Mouse (Mus musculus): ENCODE results near the gene Dtl. TPM values are rescaled to one million over a fixed set of nuclear protein-coding genes. Genes with fewer than 3 reads are reported as not detected.
A peak's percentile ranks its signal among the peaks of the same experiment; 100 is the strongest.

Gene Dtl
- polyA plus RNA-seq, 1 experiment from 2014 or later: 64.2 TPM

DNA sequence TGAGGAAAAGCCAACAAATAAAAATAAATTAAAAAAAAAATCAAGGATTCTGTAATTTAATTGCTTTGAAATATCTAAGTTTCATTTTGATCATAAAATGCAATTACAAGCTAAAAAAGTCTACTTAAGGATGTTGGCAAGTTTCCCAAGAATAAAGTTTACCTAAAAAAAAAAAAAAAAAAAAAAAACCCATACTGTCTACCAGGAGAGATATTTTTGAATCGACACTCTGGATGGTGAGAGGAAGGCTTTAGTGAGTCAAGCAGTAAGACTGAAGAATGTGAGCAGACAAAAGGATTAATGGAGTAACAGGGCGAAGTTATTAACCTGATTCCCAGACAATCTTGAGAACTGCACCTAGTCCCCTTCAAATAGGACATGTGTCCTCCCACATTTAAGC lies 35.0 kb downstream of the Dtl start:
- Histone ChIP-seq H3K4me2 (no peak overlapping the region), H3K27me3 (no peaks in the 10 kb centered on the region), H3K9me3 (no peaks in the 10 kb centered on the region), H3K4me3 (no peak overlapping the region), H3K36me3 (peaks cover 67% of the 10 kb centered on the region), H3K4me1 (no peaks in the 10 kb centered on the region), H3K27ac (no peak overlapping the region), H3K9ac (no peak overlapping the region)
- WGBS: 80% methylated on average over 2 of the region's 2 CpGs
- ATAC-seq (ENCODE audit: insufficient number of reproducible peaks, insufficient read depth, low FRiP score, low TSS enrichment, low read depth): no peak

DNA sequence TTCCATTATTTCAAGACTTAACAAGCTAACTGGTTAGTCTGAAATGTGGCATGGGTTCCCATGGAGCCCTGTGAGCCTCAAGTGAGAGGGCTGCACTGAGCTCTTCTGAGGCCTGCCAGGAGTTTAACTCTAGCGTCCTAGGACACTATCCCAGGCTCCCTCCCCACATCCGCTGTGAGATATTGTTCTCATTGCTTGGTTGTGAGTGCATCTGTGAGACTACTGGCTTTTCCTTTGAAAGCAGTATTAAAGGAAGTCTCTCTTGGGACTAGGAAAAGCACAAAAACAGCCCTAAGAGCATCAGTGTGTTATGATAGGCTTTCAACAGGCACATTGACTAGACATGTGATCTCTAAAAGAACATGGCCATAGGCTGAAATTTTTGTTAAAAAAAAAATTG lies 40.4 kb downstream of the Dtl start:
- H3K9me3 ChIP-seq: no peaks in the 10 kb centered on the region
- no peak overlapping the region for H3K27ac ChIP-seq
- peaks cover 25% of the 10 kb centered on the region; the same call in 1 of the 2 replicates for H3K36me3 ChIP-seq
- 63% methylated on average over 2 of the region's 2 CpGs for WGBS
- no peak overlapping the region for H3K4me3 ChIP-seq
- H3K4me2 ChIP-seq: no peak overlapping the region
- ATAC-seq (ENCODE audit: insufficient number of reproducible peaks, insufficient read depth, low FRiP score, low TSS enrichment, low read depth): no peak
- H3K4me1 ChIP-seq: no peaks in the 10 kb centered on the region
- H3K27me3 ChIP-seq: no peaks in the 10 kb centered on the region
- H3K9ac ChIP-seq: no peak overlapping the region

DNA sequence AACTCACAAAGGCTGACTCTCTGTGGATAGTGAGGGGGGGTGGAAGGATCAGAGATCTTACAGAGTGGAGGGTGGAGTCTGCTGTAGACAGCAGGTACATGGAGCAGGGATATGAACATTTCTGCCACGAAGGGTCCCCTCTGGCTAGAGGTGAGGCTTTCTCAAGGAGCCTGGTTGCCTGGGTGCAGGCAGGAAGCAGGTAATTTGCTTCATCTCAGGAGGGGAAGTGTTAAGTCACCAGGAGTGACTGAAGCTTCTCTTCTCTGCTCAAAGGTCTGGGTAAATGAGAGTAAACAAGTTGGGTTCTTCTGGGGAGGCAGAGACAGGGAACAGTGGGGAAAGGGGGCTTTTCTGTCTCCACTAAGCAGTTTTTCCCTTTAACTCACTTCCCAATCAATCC lies 44.3 kb downstream of the Dtl start:
- WGBS: 56% methylated on average over 1 of the region's 1 CpGs

DNA sequence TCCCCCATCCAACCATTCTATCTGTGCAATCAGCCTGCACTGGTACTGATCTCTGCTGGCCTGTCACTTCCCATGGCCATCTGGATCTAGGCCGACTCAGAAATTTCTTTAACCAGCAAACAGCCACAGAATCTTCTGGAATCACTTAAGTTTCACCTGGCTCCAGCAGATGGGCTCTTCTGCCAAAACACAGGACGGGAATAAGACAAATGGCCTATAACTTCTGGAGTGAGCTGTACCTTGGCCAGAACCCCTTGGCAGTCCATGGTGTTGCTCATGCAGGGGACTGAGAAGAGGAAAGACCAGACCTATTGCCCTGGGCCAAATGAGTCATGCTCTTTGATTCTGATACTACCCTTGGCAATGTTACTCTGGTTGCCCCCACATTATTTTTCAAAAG lies 45.9 kb downstream of the Dtl start:
- no peak overlapping the region for H3K4me2 ChIP-seq
- H3K36me3 ChIP-seq: no peaks in the 10 kb centered on the region
- H3K9me3 ChIP-seq: no peaks in the 10 kb centered on the region
- no peak overlapping the region for H3K4me3 ChIP-seq
- H3K4me1 ChIP-seq: peaks cover 7% of the 10 kb centered on the region
- ATAC-seq (ENCODE audit: insufficient number of reproducible peaks, insufficient read depth, low FRiP score, low TSS enrichment, low read depth): no peak
- H3K9ac ChIP-seq: no peak overlapping the region
- no peak overlapping the region for H3K27ac ChIP-seq
- no peaks in the 10 kb centered on the region for H3K27me3 ChIP-seq
- 42% methylated on average over 2 of the region's 2 CpGs for WGBS

More for the DNA sequence above, 44.3 kb downstream of the Dtl start:
- ATAC-seq (ENCODE audit: insufficient number of reproducible peaks, insufficient read depth, low FRiP score, low TSS enrichment, low read depth): no peak
- no peak overlapping the region for H3K4me2 ChIP-seq
- H3K4me3 ChIP-seq: no peak overlapping the region
- H3K4me1 ChIP-seq: peaks cover 7% of the 10 kb centered on the region
- no peaks in the 10 kb centered on the region for H3K27me3 ChIP-seq
- no peak overlapping the region for H3K9ac ChIP-seq
- H3K9me3 ChIP-seq: no peaks in the 10 kb centered on the region
- H3K36me3 ChIP-seq: 0 out of 2 replicates have a peak, but pooled peaks cover 2% of the 10 kb centered on the region
- H3K27ac ChIP-seq: no peak overlapping the region

DNA sequence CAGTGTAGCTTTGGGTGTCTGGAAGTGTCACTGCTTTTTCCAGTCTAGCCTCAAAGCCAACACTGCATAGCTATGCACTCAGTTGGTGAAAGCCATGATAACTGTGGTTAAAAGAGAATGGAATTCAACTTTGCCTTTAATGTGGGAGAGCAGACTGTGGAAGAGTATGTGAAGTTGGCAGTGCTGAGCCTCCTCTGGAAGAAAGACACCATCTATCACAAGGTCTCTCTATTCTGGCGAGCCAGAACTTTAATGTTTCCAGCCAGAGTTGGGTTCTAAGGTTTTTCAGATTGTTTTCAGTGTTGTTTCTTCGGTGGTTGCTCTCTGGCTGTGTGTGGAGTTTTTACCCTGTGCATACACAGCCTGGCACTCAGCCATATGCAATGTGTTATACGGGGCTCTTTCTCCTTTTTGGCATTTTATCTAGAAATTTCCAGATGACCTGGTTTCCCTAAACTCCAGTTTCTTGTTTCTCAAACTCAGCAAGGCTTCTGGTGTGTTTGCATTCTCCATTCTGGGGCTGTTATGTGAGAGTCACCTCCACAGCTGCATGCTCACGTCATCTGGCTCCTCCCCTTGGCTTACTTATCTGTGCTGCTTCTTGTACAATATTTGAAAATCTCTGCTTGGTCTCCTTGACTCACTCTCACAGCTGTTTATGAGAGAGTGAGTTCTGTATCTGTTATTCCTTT lies 47.3 kb downstream of the Dtl start:
- Histone ChIP-seq H3K4me1 (peaks cover 7% of the 10 kb centered on the region), H3K4me3 (no peak overlapping the region), H3K9ac (no peak overlapping the region), H3K9me3 (no peaks in the 10 kb centered on the region), H3K27me3 (no peaks in the 10 kb centered on the region), H3K27ac (peak overlapping the region; percentile 23), H3K36me3 (no peaks in the 10 kb centered on the region), H3K4me2 (no peak overlapping the region)
- ATAC-seq (ENCODE audit: insufficient number of reproducible peaks, insufficient read depth, low FRiP score, low TSS enrichment, low read depth): no peak
- WGBS: 39% methylated on average over 4 of the region's 4 CpGs

DNA sequence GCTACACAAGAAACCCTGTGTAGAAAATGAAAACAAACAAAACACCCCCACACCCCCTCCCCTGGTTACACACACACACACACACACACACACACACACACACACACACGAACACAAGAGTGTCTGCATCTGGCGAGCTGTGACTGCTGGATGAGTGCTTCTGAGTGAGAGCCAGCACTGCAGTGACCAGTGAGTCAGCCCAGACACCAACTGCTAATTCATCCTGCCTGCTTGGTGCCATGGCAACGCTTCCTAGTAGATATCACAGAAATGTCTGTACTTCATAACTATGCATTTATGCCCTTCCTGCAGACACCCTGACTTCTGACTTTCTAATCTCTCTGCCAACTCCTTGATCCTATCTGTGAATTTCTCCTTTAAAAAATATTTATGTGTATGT lies 48.3 kb downstream of the Dtl start:
- ATAC-seq (ENCODE audit: insufficient number of reproducible peaks, insufficient read depth, low FRiP score, low TSS enrichment, low read depth): no peak
- H3K4me1 ChIP-seq: peaks cover 7% of the 10 kb centered on the region
- 78% methylated on average over 3 of the region's 3 CpGs for WGBS
- H3K27ac ChIP-seq: no peak overlapping the region
- no peaks in the 10 kb centered on the region for H3K27me3 ChIP-seq
- H3K9me3 ChIP-seq: no peaks in the 10 kb centered on the region
- H3K4me3 ChIP-seq: no peak overlapping the region
- no peak overlapping the region for H3K4me2 ChIP-seq
- H3K9ac ChIP-seq: no peak overlapping the region
- no peaks in the 10 kb centered on the region for H3K36me3 ChIP-seq

DNA sequence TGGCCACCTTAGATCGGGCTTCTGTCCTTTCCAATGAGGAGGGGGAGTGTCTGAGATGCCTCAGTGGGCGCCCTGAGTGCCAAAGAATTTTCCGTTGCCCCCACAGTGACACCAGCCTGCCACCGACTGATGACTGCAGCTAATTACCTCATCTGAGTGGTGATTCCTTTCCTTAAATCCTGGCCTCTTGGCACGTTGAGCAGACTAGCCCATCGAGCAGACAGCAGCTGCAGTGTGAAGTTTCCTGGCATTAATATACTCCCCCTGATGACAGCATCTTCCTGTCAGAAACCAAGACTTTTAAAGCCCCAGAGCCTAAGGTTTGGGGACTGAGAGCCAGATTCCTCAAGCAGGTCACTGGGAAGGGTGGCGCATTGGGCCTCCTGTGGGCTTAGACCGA lies 53.9 kb downstream of the Dtl start:
- Histone ChIP-seq H3K9me3 (no peaks in the 10 kb centered on the region), H3K27ac (no peak overlapping the region), H3K36me3 (no peaks in the 10 kb centered on the region), H3K4me1 (no peaks in the 10 kb centered on the region), H3K9ac (no peak overlapping the region), H3K4me3 (no peak overlapping the region), H3K27me3 (no peaks in the 10 kb centered on the region), H3K4me2 (no peak overlapping the region)
- no peak for ATAC-seq (ENCODE audit: insufficient number of reproducible peaks, insufficient read depth, low FRiP score, low TSS enrichment, low read depth)
- 75% methylated on average over 8 of the region's 8 CpGs for WGBS

DNA sequence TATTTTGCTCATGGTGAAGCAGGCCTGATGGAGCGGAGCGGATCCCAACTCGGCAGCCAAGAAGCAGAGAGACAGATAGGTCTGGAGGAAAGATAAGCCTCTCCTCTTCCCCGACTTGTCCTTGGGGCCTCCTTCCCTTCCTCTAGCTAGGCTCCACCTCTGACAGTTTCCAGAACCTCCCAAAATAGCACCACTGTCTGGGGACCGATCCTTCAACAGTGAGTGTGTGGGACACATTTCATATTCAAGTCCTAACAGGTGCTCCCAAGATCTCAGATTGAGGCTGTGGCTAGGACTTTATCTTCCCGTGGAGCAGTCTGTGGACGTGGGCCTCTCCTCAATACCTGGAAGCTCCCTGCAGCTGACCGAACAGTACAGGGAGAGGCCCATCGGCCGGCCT lies 54.7 kb downstream of the Dtl start:
- ATAC-seq (ENCODE audit: insufficient number of reproducible peaks, insufficient read depth, low FRiP score, low TSS enrichment, low read depth): no peak

DNA sequence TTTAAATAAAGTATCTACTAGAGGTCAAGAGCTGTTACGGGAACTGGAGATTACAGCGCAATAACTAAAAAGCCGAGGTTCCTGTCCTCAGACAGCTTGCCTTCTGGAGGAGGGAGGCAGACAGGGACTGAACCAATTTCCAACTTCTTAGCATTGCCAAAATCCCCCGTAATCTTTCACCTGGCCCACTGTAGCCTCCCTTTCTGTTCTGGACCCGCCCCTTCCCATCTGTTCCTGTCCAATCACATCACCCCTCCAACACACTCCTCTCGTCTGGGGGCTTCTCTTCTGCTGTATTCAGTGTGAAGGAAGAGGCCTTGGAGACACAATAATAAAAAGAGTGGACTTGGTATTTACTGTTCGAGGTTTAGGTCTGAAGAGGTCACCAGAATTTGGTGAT lies 55.1 kb downstream of the Dtl start:
- H3K9me3 ChIP-seq: no peaks in the 10 kb centered on the region

More for the DNA sequence above, 54.7 kb downstream of the Dtl start:
- H3K4me3 ChIP-seq: no peak overlapping the region
- H3K9ac ChIP-seq: no peak overlapping the region
- H3K4me1 ChIP-seq: no peaks in the 10 kb centered on the region
- no peaks in the 10 kb centered on the region for H3K9me3 ChIP-seq
- no peaks in the 10 kb centered on the region for H3K36me3 ChIP-seq
- H3K27ac ChIP-seq: no peak overlapping the region
- H3K4me2 ChIP-seq: no peak overlapping the region
- WGBS: 85% methylated on average over 10 of the region's 10 CpGs
- H3K27me3 ChIP-seq: no peaks in the 10 kb centered on the region

DNA sequence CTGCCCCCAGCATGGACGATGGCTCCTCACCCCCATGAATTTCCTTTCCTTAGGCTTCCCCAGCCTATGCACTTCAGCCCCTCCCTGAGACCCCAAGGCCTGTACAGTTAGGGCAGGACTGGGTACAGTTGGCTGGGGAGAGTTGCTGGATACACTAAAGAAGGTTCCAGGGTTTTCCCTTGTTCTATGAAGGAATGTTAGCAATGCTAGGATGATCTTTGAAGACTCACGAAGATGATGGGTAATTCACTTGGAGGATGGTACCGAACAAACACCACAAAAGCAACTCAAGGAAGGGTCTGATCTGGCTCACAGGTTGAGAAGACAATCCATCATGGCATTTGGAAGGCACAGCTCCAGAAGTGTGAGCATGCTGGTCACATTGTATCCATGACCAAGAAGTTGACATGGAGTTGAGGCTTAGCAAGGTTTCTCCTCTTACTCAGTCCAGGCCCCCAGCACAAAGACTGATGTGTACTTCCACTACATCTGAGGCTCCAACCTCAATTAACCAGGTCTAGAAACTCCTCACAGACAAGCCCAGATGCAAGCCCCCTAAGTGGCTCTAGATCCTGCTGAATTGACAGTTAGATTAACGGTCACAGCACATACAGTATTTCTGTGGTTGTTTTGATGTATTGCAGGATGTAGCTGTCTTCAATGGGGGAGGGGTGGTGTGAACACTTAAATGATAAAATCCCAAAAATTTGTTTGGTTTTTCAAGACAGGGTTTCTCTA lies 55.8 kb downstream of the Dtl start:
- no peak for ATAC-seq (ENCODE audit: insufficient number of reproducible peaks, insufficient read depth, low FRiP score, low TSS enrichment, low read depth)
- no peaks in the 10 kb centered on the region for H3K4me1 ChIP-seq
- no peaks in the 10 kb centered on the region for H3K27me3 ChIP-seq
- no peaks in the 10 kb centered on the region for H3K9me3 ChIP-seq
- no peaks in the 10 kb centered on the region for H3K36me3 ChIP-seq
- H3K4me2 ChIP-seq: no peak overlapping the region
- no peak overlapping the region for H3K4me3 ChIP-seq
- no peak overlapping the region for H3K27ac ChIP-seq
- 86% methylated on average over 4 of the region's 4 CpGs for WGBS
- no peak overlapping the region for H3K9ac ChIP-seq

More for the DNA sequence above, 55.1 kb downstream of the Dtl start:
- Histone ChIP-seq H3K36me3 (no peaks in the 10 kb centered on the region), H3K4me2 (no peak overlapping the region), H3K9ac (no peak overlapping the region), H3K4me3 (no peak overlapping the region), H3K27ac (no peak overlapping the region), H3K27me3 (no peaks in the 10 kb centered on the region), H3K4me1 (no peaks in the 10 kb centered on the region)
- no peak for ATAC-seq (ENCODE audit: insufficient number of reproducible peaks, insufficient read depth, low FRiP score, low TSS enrichment, low read depth)
- WGBS: 79% methylated on average over 7 of the region's 7 CpGs

DNA sequence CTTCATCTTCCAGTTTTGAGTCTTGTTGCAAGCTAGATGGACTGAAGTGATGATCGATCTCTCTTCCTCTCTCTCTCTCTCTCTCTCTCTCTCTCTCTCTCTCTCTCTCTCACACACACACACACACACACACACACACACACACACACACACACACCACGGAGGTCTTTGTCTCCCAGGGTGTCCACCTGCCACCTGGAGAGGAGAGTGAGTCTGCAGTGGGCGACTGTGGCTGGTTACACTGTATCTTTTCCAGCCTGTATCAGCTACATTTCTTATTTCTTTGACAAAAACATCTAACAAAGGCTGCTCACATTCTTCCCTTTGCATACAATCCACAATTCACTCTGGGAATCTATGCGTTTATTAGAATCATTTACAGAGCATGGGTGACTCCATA lies 56.4 kb downstream of the Dtl start:
- Histone ChIP-seq H3K9ac (no peak overlapping the region), H3K4me1 (no peaks in the 10 kb centered on the region), H3K4me2 (no peak overlapping the region), H3K4me3 (no peak overlapping the region), H3K27me3 (no peaks in the 10 kb centered on the region), H3K27ac (no peak overlapping the region), H3K9me3 (no peaks in the 10 kb centered on the region), H3K36me3 (no peaks in the 10 kb centered on the region)
- WGBS: 81% methylated on average over 4 of the region's 4 CpGs
- ATAC-seq (ENCODE audit: insufficient number of reproducible peaks, insufficient read depth, low FRiP score, low TSS enrichment, low read depth): no peak

DNA sequence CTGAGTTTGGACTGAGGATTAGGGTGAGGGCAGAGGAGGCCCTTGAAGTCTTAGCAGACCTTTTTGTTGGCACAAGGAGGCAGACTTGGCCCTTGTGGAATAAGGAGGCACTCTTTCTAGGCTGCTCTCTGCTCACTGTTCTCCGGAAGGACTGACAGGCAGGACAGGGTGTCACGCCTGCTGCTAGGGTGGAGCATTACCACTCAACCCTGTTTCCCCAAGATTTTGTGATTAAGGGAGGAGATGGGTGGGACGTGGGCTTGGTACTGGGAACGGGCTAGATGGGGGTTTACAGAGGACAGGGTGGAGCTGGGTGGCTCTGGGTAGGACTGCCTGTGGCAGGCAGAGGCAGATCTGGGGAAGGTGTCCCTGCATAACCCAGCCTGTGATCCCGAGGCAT lies 57.4 kb downstream of the Dtl start:
- WGBS: 73% methylated on average over 5 of the region's 5 CpGs

More for the DNA sequence above, 57.4 kb downstream of the Dtl start:
- Histone ChIP-seq H3K27me3 (no peaks in the 10 kb centered on the region), H3K4me3 (no peak overlapping the region), H3K4me1 (no peaks in the 10 kb centered on the region), H3K4me2 (no peak overlapping the region), H3K27ac (no peak overlapping the region), H3K9ac (no peak overlapping the region), H3K9me3 (no peaks in the 10 kb centered on the region), H3K36me3 (no peaks in the 10 kb centered on the region)
- ATAC-seq (ENCODE audit: insufficient number of reproducible peaks, insufficient read depth, low FRiP score, low TSS enrichment, low read depth): no peak
